Mouse (Mus musculus) 3134 (cell line): Measurements from ENCODE around the gene Slc1a7.

ENCODE experiments used
- DNase-seq: peaks from one replicate; pipeline ENCODE4 v3.0.0-alpha.2; 2011; ENCODE audit warnings: low spot score; ENCODE audit not compliant: insufficient read length; ENCODE audit errors: extremely low read depth

The Slc1a7 gene

DNA sequence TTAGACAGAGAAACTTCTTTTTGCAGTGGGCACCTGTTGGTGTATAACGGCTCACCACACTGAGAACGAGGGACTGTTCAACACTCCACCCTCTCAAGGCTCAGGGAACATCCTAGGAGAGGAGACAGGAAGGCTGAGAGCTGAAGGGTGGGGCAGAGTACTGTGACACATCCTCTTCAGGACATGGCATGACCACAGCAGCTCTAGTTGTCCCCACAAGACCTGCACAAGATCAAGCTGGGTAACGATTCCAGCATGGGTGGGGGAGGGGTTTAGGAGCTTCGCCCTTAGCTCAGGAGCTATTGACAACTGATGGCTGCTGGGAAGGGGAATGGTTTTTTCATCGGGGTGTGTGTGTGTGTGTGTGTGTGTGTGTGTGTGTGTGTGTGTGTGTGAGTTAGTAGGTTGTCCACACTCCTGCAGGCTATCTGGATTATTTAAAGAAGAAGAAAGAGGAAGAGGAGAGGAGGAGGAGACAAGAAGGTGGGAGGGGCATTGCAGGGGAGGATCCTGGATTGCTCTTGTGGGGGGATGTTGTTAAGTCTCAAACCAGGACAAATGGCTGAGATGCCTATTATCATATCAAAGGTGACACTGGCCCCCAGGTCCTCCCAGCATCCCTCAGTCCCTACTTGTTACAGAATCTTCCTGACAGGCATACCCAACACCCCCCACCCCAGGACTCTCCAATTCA is 1.6 kb upstream of the Slc1a7 start:
- DNase-seq, result peak; percentile 29

DNA sequence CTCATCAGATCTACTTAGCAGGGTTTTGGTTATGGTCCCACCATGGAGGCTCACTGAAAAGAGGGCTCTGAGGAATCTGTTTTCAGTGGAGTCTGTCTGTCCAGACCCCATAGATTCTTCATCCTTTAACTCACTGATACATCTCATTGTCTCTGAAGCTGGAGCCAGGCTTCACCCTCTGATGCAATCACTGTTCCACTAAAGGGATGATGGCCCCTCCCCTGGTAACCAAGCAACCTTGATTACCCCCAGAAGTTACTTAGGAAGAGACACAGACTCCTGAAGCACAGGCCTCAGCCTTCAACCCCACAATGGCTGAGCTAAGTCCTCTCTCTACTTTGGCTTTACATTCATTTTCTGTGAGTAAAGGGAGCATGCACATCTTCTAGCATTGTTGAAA is 1.6 kb downstream of the Slc1a7 start:
- no peak for DNase-seq

DNA sequence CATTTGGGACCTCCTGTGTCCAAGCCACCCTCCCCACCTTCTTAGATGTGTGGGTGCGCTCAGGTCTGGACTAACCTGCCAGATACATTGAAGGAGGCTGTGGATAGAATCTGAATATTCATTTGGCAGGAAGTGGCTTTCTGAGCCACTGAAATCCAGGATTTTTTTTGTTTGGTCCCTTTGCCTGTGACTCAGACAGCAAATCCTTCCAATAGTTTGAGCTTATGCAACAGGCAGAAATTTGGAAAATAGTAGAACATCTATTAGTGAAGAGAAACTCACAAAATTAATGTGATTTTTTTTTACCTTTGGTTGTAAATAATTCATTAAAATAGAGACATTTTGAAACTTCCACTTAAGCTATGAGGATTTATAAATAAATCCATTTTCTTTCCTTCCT is 3.0 kb downstream of the Slc1a7 start:
- DNase-seq, result no peak

DNA sequence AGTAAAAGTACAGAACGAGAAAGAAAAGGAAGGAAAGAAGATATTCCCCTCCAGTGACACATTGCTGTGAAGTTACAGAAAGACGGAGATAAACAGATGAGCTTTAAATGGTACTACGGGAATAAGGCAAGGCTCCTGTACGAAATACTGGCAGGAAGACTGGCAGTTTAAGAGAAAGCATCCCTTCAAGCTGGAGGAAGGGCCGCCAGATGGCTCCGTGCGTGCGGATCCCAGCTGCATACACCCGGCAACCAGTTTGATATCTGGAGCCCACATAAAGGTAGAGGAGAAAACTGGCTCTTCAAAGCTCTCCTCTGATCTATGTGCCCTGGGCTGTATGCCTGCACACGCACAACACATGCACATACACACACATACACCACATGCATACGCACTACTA is 6.4 kb downstream of the Slc1a7 start:
- no peak for DNase-seq

DNA sequence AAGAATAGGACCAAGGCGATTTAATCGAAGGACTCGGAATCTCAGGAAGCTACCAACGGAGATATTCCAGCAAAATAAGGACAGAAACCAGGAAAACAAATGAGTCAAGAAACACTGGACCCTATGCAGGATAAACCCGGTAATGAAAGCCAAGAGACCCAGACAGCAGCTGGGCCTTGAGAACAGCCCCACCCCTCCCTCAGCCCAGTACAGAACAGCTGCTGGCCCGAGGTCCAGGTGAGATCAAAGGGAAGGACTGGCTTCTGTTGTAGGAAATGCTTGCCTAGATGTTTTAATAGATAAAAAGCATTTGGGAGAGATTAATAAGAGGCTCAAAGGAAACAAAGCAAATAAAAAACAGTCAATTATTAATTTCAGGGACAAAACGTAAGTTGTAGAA is 6.9 kb downstream of the Slc1a7 start:
- no peak for DNase-seq

DNA sequence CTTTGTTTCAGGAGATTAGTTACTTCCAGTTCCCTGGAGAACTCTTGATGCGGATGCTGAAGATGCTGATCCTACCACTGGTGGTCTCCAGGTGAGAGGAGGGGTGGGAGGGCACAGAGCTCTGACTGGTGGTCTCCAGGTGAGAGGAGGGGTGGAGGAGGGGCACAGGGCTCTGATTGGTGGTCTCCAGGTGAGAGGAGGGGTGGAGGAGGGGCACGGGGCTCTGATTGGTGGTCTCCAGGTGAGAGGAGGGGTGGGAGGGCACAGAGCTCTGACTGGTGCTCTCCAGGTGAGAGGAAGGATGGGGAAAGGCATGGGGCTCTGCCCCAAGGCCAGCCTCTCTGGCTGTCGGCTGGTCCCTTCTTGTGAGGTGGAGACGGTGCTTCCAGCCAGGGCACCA is 9.5 kb downstream of the Slc1a7 start:
- no peak for DNase-seq

DNA sequence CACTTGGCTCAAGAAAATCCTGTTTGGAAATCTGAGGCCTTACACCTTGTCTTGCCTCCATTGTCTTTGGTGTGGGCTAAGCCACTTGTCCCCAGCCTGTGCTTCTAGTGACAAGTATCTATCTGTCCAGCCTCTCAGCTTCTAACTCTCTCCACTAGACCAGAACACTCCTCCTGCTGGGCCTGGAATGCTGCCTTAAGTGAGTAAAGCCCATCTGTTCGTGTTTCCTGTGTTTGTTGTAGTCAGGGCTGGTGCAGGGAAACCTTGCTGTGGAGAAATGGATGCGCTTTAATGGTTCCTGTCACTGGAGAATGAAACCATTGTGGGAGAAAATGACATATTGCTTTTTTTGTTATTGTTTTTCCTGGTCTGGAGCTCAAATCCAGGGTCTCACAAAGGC is 11.4 kb downstream of the Slc1a7 start:
- DNase-seq, result no peak

DNA sequence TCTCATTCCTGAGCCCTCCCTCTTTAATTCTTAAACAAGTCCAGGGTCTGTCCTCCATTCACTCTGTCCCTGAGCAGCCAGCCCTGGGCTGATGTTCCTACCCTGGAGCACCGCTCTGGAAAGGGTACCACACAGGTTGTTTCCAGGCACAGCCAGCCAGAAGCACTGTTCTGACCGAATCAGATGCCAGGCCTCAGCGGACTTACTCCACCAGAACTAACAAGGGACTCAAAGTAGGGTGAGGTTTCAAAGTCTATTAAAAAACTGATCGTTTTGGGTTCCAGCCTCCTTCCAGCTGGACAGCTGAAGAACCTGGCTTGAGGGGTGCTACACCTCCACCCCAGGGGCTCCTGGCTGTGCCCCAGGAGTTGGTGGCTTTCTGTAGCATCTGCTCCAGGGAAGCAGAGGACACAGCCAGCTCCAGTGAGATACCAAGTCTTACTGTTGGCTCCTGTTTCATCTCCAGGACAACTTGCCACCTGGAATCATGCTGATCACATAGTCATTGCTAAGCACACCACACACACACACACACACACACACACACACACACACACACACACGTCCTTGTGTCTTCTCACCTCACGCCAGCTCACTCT is 12.0 kb downstream of the Slc1a7 start:
- DNase-seq, result no peak

DNA sequence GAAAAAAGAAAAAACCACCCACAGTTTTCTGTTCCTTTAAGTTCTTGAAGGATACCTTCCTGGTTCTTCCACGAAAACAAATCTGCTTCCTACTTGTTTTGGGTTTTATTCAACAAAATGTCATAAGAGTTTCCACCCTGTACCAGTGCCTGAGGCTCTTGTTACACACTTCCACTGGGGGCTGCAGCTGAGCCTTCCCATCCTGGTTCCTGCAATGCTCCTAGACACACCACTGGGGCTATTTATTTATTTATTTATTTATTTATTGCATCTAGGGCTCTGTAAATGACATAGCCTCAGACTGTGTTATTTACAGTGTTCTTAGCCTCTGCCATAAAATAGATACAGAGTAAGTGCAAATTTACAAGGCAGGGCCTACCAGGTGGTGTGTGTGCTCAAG is 15.6 kb downstream of the Slc1a7 start:
- no peak for DNase-seq

DNA sequence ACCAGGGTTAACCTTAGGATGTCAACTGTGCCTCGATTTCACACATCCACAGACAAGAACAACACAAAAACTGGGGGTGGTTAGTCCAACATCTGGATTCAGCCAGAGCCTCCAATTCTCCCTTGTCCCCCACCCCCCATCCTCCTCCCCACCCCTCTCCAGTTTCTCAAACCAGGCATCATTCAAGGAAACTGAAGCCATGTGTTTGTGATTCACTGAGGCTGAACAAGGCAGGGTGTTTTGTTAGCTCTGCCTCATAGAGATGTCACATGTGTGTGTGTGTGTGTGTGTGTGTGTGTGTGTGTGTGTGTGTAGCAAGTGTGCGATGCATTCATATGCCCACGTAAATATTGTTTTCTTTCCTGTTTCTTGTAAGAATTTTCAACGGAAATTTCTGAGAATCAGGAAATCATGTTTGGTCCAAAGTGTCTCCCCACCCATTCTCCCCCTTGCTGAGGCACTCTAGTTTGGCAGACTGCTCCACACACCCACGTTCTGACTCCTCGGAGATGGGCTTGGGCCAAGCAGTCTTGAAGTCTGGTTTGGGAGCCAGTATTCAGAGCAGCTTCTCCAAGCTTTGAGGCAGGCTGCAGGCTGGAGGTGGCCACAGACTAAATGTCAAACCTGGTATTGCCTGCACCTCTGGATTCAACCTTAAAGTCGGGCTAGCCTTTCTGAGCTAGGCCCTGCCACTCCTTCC is 16.3 kb downstream of the Slc1a7 start:
- DNase-seq, result no peak

DNA sequence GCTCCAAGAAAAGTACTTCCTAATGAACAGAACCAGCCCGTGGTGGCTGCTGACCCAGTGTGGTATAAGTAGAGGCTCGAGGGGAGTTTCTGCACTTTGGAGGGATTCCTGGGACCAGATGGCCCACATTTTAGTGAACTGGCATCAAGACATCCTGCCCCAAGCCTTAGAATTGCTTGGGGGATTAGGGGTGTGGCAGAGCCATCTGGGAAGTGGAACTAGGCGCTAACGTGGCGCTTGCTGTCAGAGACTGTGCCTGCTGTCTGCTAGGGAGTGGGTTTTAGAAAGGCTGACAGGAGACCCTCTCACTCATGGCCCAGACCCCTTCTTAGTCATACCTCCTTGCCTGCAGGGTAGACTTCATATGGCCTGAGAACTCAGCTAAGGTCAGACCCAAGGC is 17.7 kb downstream of the Slc1a7 start:
- no peak for DNase-seq

DNA sequence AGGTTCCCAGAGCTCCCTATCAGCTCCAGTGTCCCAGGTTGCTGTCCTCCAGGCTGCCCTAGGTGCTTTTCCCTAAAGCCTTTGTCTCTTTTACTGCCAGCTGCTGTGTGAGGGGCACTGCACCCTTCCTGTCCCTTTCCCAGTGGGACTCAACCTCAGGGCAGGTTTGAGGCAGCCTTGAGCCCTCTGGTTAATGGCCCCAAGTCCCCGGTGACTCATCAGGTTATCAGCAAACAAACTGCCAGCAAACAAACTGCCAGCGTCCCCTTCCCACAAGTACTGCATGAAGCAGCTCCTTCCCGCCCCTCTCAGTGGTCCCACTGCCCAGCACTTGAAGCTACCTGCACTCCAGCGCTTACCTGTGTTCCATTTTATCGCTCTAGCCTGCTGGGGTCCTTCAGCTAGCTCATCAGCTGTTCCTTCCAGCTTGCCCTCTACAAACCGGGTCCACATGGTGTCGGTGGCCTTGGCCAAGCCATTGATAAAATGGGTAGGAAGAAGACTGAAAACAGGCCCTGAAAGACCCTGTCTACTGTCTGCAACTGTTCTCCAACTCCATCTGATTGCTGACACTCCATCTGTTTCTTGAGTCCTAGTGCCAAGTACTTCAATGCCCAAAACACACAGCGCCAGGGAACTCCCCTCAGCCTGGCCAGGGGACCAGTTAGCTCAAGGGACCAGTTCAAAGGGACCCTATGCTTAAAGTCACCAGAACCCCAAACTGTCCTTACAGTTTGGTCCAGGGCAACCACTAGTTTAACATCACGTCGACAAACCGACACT is 18.4 kb downstream of the Slc1a7 start:
- no peak for DNase-seq

DNA sequence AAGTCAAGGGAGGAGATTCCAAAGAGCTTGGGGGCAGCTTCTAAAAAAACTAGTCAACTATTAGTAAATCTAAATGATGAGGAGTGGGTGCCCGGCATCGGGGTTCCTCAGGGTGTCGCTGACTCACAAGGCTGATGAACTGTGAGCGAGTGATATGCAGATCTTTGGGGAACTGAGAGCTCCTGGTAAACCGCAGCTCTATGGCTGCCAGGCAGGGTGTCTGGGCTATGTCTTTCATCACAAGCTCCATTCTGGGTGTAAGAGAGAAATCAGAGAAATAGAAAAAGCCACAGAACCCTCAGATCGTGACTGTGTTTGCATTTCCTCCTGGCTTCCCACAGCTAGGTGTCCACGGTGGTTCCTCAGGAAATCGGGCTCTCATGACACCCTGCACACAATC is 20.8 kb downstream of the Slc1a7 start:
- no peak for DNase-seq

DNA sequence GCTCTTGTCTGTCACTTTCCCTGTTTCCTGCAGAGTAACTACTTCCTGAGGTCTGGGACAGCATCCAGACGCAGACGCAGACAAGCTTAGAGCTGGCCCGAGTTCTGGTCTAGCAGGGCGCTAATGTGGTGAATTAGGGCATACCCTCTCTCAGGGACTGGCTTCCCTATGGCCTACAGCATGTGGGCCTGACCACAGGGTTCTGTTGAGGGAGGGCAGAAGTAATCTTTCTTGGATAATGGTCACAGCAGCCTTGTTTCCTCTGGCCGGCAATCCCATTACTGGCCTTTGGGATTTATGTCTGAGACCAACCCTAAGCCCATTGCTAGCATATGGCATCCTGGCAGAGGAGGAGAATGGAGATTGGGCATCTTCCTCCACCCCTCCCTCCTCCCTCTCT is 22.7 kb downstream of the Slc1a7 start:
- no peak for DNase-seq

DNA sequence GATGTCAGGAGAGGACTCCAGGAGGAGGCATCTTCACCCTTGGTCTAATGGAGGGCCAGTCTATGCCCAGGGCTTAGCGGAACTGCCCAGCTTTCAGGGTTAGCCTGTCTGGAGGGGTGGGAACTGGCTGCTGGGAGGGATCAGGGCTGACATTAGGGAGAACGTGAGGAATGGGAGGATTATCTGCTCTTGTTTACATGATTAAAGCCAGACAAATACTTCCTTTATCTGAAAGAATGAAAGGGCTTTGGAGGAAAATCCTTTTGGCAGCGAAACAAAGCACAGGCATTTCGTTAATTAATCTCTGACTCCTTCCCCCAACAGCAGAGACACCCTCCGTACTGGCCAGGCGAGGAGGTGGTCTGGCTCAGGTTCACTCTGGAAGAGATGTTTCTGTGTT is 23.7 kb downstream of the Slc1a7 start:
- no peak for DNase-seq

DNA sequence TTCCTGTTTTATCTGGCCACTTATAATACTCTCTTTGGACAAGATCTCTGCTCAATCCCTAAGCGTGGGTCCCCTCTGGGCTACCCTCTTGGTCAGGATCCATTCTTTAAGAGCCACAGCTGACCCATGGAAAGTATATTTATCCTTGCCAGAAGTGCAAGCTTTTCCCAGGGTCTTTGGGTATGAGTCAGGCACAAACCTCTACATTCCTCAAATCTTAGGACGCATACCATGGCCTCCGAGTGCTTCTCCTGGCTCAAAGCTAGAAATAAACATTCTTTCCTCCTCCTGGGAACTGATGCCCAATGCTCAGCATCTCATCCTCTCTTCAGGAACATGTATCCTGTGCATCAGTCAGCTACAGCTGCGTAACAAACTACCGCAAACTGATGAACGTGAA is 26.9 kb downstream of the Slc1a7 start:
- DNase-seq, result peak; percentile 29

DNA sequence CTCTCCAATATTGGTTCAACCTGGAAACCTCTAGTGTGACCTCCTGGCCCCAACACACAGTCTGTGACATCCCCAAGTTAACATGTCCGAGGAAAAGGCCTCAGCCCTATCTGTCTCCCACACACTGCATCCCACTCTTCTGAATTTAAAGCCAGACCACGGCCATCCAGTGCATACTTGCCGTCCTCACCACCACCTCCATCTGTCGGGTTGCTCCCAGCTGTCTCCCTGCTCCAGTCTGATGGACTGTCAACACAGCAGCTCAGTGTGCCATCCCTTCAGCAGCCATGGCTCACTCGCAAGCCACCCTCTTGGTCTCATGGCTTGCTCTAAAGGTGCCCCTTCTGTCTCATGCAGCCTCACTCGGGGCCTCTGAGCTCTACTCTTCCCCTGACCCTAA is 27.6 kb downstream of the Slc1a7 start:
- DNase-seq, result no peak

DNA sequence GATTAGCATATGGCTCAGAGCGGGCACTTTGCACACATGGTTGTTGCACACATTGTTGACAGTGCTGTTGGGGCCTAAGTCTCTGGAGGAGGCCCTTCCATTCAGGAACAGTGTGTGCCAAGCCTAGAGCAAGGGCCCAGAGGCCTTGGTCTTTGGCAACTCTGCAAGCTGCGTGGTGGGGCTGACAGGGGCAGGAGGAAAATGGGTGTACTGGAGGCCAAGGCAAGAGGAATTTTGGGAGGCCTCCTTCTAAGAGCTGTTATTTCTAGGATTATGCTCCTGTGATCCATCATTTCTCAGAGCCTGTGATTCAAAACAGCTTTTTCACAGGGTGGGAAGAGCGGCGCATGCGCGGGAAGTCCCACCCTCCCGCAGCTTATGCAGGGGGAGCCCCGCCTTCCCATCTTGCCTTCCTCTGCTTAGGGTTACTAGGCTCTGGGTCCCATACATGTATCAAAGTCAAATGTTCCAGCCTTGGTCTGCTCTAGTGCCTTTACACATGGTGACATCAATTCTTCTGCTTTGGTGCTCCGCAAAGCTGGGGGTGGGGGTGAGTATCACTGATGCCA is 28.4 kb downstream of the Slc1a7 start:
- no peak for DNase-seq

DNA sequence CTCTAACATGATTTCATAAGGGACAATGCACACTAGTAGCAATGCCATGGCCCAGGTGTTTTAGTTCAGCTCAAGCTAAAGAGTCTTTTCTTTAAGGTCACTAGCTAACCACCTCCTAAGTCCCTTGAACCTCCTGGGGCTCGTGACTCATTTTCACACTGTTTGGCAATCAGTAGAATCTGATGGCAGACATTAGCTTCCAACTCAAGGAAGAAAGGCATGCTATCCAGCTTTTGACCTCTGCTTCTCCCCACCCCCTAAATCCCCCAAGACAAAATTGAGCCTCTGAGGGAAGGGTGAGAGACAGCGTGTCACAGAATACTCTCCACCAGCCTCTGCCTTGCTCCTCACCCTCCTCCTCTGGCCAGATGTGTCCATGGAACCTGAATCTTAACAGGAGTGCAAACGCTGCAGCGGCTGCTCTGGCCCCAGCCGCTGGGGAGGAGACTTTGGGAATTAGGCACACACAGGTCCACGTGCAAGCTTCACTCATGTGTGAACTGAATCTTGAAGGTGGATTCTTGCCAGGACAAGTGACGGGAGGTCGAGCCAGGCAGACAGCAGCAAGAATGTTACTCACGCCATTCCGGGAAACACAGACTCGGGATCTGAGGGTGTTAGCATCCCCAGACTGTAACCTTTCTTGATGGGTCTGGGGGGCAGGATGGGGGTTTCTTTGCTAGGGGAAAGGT is 30.7 kb downstream of the Slc1a7 start:
- DNase-seq, result peak; percentile 47

DNA sequence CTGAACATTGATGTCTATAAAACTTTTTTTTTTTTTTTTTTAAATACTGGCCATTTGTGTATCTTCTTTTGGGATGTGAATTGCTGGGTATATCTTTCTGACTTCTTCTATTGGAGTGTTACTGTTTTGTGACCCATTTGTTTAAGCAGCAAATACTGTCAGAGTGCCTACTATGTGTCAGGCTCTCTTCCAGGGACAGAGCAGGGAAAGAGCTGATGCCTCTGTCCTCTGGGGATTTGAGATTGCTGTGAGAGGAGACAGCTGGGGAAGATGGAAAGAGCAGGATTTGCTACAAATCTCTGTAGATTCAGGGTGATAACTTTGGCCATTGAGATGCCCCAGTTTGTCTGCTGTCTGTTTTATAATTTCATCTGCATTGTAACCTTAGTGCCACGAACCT is 31.2 kb downstream of the Slc1a7 start:
- no peak for DNase-seq

DNA sequence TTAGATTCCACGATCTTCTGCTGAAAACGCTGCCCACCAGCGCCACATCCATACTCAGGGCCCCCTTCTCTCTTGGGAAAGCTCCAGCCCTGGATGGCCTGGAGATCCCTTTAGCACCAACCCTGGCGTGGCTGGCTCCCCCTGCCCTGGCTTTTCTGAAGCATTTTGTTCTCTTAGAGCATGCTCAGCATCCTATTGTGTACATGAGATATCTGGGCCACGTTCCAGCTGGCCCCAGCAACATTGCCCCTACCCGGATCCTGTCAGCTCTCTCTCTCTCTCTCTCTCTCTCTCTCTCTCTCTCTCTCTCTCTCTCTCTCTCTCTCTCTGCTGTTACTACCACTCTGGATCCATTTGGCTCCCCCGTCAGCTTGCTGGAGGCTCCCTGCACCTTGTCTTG is 37.2 kb downstream of the Slc1a7 start:
- no peak for DNase-seq
